Mouse (Mus musculus) hindbrain, embryonic 14.5 days (tissue): Measurements from ENCODE around the gene Sfxn4. TPM values are rescaled to one million over a fixed set of nuclear protein-coding genes. Genes with fewer than 3 reads are reported as not detected.

ENCODE experiments used
- ATAC-seq: fragments of 200-750 bp; cut with Nextera tagmentation; 2 replicates; pipeline ENCODE4 v1.8.0; 2017; ENCODE audit warnings: moderate number of reproducible peaks, mild to moderate bottlenecking, moderate TSS enrichment, moderate library complexity; ENCODE audit not compliant: low FRiP score
- DNase-seq: peaks from one replicate; pipeline ENCODE4 v3.0.0-alpha.2; 2015; ENCODE audit warnings: low spot score
- H3K27ac ChIP-seq: fragments of 300-500 bp; sonication (generic); 2 replicates; pipeline ENCODE4 v1.5.1; 2014; ENCODE audit warnings: mild to moderate bottlenecking, moderate library complexity
- H3K27me3 ChIP-seq: fragments of 300-500 bp; sonication (generic); 2 replicates; pipeline ENCODE4 v1.6.1; 2014; ENCODE audit warnings: mild to moderate bottlenecking, low read length, mixed read lengths; ENCODE audit not compliant: control insufficient read depth, insufficient read depth
- H3K36me3 ChIP-seq: fragments of 300-500 bp; sonication (generic); replicated peaks from 2 replicates; pipeline ENCODE4 v1.6.1; 2014; ENCODE audit not compliant: control insufficient read depth, insufficient read depth
- H3K4me1 ChIP-seq: fragments of 300-500 bp; sonication (generic); replicated peaks from 2 replicates; pipeline ENCODE4 v1.6.1; 2014; ENCODE audit warnings: antibody characterized with exemption, low read length, mixed read lengths; ENCODE audit not compliant: control insufficient read depth, insufficient read depth
- H3K4me2 ChIP-seq: fragments of 300-500 bp; sonication (generic); replicated peaks from 2 replicates; pipeline ENCODE4 v1.6.1; 2014; ENCODE audit warnings: mild to moderate bottlenecking, moderate library complexity
- H3K4me3 ChIP-seq: fragments of 300-500 bp; sonication (generic); replicated peaks from 2 replicates; pipeline ENCODE4 v1.5.1; 2014; ENCODE audit warnings: mild to moderate bottlenecking, low read length
- H3K9ac ChIP-seq: fragments of 300-500 bp; sonication (generic); 2 replicates; pipeline ENCODE4 v1.6.1; 2014
- H3K9me3 ChIP-seq: fragments of 300-500 bp; sonication (generic); 2 replicates; pipeline ENCODE4 v1.6.1; 2016; ENCODE audit warnings: low read length; ENCODE audit not compliant: control insufficient read depth
- WGBS: fragments of 180-500 bp; shearing (Covaris S2); extraction: QIAGEN DNeasy Blood & Tissue Kit; methylation state at CpG from one replicate; pipeline ENCODE4 v1.1.7; 2014; 5-methylcytosine and 5-hydroxymethylcytosine counted together
- polyA plus RNA-seq: library from polyadenylated mRNA; unstranded; fragments of >200 nt; fragmentation: Nextera tagmentation; extraction: Ambion mirVana; gene quantifications from 2 replicates; pipeline ENCODE4 v1.2.1, GENCODE M21; 2014

Sfxn4 gene
- polyA plus RNA-seq, 1 experiment from 2014 or later: 11.9 TPM

- no peaks in the 10 kb centered on the region for H3K27me3 ChIP-seq
- H3K27ac ChIP-seq: no peak overlapping the region
- peak overlapping the region; percentile 36; the same call in 1 of the 2 replicates for H3K9ac ChIP-seq
- peaks cover 19% of the 10 kb centered on the region for H3K4me1 ChIP-seq
- WGBS: 50% methylated on average over 6 of the region's 6 CpGs
- H3K36me3 ChIP-seq: no peaks in the 10 kb centered on the region
- peak overlapping the region; percentile 95 for H3K4me2 ChIP-seq
- no peak for ATAC-seq
- no peaks in the 10 kb centered on the region for H3K9me3 ChIP-seq
- DNase-seq: no peak
- H3K4me3 ChIP-seq: peak overlapping the region; percentile 87
Measured at GRCm38 (mm10) chr19:60788214-60788960, 72.9 kb downstream of the Sfxn4 start.

GRCm38 (mm10) chr19:60787465-60788150 lies 73.7 kb downstream of the Sfxn4 start:
- no peak overlapping the region for H3K27ac ChIP-seq
- WGBS: 72% methylated on average over 2 of the region's 2 CpGs

More at GRCm38 (mm10) chr19:60787465-60788150, 73.7 kb downstream of the Sfxn4 start:
- Histone ChIP-seq H3K4me2 (peak overlapping the region; percentile 95), H3K9me3 (no peaks in the 10 kb centered on the region), H3K4me3 (no peak overlapping the region), H3K27me3 (no peaks in the 10 kb centered on the region), H3K4me1 (peaks cover 19% of the 10 kb centered on the region), H3K9ac (no peak overlapping the region), H3K36me3 (no peaks in the 10 kb centered on the region)
- ATAC-seq (no peak), DNase-seq (no peak)

Other genes with a start within 250 kb of the Sfxn4 start
- 23.1 and 29.6 TPM in 2 replicates for gene Nanos1, start 105.5 kb downstream of the Sfxn4 start, polyA plus RNA-seq
- 117 and 122 TPM in 2 replicates for gene Eif3a, start 70.8 kb downstream of the Sfxn4 start, polyA plus RNA-seq
- gene Fam45a, start 49.9 kb downstream of the Sfxn4 start, polyA plus RNA-seq: 49.6 and 50.9 TPM in 2 replicates
- gene Prdx3, start 13.1 kb upstream of the Sfxn4 start, polyA plus RNA-seq: 126 and 135 TPM in 2 replicates
- gene Grk5, start 28.3 kb upstream of the Sfxn4 start, polyA plus RNA-seq: 3.1 and 3.4 TPM in 2 replicates